Mouse (Mus musculus) gastrocnemius, postnatal 25 days (tissue): ENCODE data around the gene Tmem132d. TPM values are rescaled to one million over a fixed set of nuclear protein-coding genes. Genes with fewer than 3 reads are reported as not detected.

Experiments
- DNase-seq: peaks from one replicate; pipeline ENCODE4 v3.0.0; 2022
- total RNA-seq, 2 experiments: library from RNA; stranded (reverse); gene quantifications; 1 replicate in 1 of 2; 2 replicates in 1 of 2; pipeline ENCODE4 v1.2.3; 2021

Gene Tmem132d
- total RNA-seq, 2 experiments from 2014 or later, result 0.05 TPM; not detected in 1

- no peak for DNase-seq
Measured at GRCm38 (mm10) chr5:128211125-128211524, 221.8 kb downstream of the Tmem132d start.

GRCm38 (mm10) chr5:128205716-128206115 is 227.2 kb downstream of the Tmem132d start:
- DNase-seq, result no peak

DNA sequence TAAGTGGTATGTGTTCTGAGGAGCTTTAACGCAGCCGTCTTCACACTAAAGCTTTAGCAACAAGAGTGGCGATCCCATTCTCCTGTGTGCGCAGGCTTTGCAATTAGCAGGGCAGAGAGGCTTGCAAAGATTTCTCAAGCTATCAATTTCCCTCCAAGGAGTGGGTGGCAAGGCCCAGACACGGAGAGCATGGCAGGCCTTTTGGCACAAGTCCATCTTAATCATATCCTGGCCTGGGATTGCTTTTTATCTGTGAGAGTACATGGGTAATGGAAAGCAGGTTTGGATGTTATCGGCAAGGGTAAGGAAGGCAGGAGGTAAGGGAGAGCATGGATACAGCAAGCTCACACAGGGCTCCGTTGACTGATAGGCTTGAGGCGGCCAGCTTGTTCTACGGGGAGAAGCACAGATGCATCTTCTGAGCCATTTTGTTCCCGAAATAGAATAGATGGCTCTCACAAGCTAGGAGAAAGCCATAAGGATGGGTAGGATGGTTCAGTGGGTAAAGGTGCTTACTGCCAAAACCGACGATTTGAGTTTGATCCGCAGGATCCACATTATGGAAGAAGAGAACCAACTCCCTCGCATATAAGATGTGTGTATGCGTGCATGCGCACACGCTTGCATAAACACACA is 228.1 kb downstream of the Tmem132d start:
- DNase-seq, result no peak

GRCm38 (mm10) chr5:128203879-128204581 is 228.8 kb downstream of the Tmem132d start:
- no peak for DNase-seq

- DNase-seq, result no peak
Measured at GRCm38 (mm10) chr5:128194106-128194505, 238.8 kb downstream of the Tmem132d start.

DNA sequence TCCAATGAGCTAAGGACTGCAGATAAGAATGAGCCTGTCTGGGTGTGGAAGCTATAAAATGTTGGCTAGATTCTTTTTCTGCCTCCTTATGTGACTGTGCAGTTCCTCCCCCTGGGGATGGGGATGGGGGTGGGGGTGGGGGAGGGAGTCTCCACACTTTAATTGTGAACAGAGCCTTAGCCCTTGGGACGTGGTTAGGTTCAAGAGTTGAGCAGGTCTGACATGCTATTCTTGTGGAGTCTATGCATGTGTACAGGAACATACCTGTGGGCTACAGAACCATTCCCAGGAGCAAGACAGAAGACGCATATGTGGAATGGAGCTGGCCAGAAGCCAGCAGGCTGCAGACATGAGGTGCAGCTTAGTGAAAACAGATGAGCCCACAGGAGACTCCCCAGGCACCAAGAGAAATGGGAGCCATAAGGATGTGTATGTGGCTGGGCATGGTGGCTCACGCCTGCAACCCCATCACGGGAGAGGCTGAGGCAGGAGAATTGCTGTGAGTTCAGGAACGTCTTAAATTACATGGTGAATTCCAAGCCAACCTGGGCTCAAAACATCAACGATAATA is 240.3 kb downstream of the Tmem132d start:
- no peak for DNase-seq

DNA sequence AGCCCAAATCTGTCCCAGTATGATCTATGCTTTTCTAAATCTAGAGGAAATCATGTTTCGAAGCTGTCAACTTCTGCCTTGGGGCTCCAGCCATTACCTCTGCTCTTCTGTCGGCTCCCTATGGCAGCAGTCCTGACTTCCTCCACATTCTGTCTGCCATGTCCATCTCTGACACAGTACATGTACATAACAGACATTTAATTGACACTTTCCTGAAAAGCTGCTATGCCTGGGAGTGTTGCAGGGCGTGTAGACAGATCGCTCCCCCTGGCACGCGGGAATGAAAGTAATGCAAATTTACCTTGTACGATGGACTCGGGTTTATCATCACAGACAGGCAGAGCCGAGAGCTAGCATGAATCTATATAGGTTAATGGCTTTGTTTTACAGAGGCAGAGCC is 241.2 kb downstream of the Tmem132d start:
- no peak for DNase-seq

- DNase-seq, result no peak
Measured at GRCm38 (mm10) chr5:128190243-128190820, 242.5 kb downstream of the Tmem132d start.

DNA sequence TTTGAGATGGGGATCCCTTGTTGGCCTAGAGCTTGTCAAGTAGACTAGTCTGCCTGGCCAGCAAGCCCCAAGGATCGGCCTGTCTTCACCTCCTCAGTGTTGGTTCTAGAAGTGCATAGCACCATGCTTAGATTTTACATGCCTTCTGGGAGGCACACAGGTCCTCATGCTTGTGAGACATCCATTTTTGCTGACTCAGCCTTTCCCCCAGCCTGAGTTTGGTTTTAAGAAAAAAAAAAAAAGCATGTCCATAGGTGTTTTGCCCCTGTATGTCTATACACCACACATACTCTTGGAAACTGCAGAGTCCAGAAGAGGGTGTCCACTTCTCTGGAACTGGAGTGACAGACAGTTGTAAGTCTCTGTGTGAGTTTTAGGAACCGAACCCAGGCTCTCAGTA is 256.6 kb downstream of the Tmem132d start:
- no peak for DNase-seq

DNA sequence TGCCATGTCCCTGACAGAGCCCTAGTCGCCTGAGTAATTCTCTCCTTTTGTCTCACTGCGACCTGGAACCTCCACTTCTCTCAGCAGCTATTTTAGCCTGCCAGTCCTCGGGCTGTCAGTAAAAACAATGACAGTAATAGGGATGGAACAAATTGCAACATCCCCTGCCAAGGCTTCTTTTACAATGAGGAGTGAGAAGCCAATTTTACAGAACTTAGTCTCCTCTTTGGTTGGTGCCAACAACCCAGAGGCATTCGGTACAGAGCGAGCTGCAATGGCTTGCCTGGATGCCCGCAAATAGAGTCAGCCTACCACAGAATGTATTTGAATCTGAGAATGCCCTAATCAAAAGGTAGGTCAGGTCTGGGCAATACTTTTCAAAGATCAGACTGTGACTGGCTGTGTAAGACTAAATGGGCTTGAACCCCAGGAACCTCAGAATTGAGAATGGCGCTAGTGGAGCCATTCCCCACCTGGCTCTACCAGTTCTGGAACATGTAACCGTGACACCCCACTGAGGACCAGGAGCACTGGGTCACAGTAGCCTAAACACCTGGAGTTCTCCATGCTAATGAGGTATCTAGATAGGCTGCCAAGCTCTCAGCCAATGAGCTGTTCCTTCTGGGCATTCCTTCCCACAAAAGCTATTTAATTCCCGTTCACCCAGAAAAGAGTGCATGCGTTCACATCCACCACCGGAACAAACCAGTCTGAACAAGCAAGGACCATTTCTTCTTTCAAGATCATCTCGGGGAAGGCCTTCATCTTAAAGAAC is 273.8 kb downstream of the Tmem132d start:
- no peak for DNase-seq

DNA sequence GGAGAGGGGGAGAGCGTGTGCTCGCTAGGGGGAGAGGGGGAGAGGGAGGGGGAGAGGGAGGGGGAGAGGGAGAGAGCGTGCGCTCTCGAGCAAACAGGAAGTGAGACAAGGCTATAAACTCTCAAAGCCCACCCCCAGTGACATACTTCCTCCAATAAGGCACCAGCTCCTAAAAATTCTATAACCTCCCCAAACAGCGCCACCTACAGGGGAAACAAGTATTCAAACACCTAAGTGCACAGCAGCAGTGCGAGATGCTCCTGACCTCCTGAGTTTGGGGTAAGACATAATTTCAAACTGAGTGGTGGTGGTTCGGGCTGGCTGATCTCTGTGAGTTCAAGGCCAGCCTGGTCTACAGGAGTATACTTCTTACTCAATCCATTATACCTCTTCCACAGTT is 281.4 kb downstream of the Tmem132d start:
- no peak for DNase-seq

DNA sequence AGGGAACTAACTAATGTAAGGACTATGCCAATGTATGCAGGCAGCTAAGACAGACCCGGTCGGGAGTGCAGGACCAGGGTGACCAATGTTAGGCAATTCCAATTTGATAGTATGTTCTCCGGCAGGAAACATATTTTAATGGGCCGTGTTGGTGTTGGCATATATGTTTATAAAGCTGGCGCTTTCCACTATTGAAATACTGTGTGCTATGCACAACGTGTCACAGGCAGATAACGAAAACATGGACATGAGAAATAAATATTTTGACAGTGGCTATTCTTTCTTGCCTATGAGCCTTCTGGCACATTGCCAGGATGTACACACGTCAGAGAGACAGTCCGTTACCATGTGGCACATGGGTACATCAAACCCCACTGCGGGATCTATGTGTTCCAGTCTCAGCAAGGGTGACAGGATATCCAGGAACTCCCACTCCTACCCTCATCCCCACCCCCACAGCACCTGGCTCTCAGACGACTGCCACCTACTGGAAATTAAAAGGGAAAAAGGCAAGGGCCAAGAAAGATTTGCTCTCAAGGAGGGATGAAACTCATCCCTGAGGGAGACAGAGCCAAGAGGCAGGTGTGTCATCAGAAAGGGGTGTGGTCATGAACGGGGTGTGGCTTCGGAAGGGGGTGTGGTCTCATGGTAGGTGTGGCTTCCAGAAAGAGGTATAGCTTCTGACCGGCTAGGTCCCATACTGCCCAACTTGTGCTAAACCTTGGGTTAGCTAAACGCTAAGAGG is 285.8 kb downstream of the Tmem132d start:
- DNase-seq, result no peak

DNA sequence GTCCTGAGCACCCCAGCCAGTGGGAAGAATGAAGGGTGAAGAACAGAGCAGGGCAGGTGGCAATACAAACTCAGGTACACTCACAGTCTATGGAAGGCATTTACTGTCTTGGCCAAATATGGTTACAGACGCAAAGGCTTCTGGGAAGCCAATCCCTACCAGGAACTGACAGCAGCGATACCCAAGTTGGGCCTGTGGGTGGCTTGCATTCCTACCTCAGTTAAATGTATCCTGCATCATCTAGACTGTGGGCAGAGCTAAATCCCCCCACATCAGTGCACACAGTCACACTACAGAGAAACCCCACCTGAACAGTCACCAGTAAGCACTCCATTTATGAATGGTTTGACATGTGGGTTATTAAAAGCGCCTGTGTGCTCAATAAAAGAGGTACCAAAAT is 288.1 kb downstream of the Tmem132d start:
- DNase-seq, result no peak

DNA sequence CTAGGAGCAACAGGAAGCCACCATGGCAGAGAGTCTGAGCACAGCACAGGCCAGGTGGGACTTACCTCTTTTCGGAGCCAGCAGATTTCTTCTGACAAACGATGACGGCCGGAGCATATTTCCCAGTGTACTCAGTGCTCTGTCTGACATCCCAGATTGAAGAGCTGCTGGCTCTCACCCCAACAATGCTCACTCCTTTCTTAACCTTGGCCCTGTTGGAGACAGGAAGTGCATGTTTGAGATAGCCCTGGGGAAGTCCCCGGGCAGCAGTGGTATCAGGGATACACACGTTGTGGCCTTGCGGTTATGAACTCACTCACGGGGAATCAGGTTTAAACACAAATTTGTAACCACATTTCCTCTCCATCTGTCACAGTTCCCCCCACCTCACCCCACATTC is 296.1 kb downstream of the Tmem132d start:
- DNase-seq, result no peak

DNA sequence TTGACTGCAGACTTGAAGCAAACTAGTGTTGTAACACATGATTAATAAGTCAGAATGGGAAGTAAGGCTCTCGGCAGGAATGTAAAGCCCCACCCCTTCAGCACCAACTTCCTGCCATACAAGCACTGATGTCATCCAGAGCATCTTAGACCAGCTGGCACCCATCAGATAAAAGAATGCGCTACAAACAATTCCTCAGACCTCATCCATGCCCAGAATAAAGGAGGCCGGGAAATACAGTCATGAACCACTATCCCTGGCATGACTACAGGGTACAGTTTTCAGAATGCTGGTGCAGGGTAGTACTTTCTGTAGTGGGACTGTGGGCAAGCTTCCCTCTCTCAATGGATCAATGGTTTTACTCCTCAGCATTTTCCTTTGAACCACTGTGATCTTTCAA is 310.2 kb downstream of the Tmem132d start:
- no peak for DNase-seq

DNA sequence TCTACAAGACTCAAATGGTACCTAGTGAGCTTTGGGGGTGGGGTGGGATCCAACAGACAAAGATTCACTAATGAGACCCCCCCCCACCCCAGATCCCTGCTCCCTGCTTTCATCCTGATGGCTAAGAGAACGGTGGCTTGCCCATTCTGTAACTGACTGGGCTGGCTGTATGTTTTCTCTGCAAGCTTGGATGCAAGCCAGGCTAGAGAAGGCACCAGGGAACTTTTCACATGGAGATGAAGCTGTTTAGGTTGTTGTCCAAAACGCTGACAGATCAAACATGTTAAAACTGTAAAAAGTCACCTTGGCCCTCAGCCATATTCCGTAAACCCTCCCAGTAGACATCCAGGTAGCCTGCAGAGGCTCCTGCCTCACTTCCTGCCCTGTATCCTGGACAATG is 313.7 kb downstream of the Tmem132d start:
- no peak for DNase-seq

GRCm38 (mm10) chr5:128113107-128113506 is 319.8 kb downstream of the Tmem132d start:
- DNase-seq, result no peak

DNA sequence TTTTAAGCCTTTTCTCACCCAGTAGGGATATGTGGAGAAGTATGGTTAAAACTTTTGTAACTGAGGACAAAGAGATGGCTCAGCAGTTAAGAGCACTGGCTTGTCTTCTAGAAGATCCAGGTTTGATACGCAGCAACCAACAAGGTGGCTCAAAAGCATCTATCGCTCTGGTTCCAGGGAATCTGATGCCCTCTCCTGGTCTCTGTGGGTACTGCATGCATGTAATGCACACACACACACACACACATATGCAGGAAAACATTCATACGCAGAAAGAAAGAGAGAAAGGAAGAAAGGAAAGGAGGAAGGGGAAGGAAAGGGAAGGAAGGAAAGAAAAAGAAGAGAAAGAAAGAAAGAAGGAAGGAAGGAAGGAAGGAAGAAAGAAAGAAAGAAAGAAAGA is 320.4 kb downstream of the Tmem132d start:
- DNase-seq, result no peak

GRCm38 (mm10) chr5:128111664-128112063 is 321.2 kb downstream of the Tmem132d start:
- DNase-seq, result no peak

- no peak for DNase-seq
Measured at GRCm38 (mm10) chr5:128102556-128102955, 330.3 kb downstream of the Tmem132d start.

DNA sequence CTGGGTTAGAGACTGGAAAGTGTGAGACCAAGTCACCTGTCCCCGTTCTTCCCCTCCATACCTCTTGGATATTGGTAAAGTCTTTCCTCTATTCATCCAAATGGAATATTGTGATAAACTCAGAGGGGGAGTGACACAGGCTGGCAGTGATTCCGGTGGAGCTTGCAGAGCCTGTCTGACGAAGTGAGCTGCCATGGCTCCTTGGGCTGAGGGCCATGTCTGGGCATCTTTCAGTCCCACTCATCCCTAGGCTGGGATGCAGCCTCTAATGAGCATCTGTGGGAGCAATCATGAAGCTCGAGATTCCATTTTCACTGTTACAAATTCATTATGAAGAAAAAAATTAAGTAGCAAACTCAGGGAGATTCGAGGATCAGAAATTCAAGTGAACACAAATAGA is 332.5 kb downstream of the Tmem132d start:
- DNase-seq, result no peak

DNA sequence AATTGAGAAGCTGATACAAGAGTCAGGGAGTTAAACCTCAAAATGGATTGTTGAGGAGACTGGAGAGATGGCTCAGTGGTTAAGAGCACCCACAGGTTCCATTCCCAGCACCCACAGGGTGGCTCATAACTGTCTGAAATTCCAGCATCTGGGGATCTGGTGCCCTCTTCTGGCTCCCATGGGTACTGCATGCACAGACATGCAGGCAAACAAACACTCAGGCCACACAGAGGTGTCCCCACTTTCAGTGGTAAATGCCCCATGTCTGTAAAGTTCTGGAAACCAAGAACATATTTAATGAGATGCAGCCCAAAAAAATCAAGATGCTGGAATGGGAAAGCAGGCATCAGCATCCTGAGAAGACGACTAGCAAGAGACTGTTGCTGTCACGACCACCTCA is 333.4 kb downstream of the Tmem132d start:
- DNase-seq, result no peak
